Mouse (Mus musculus) kidney, adult 18-20 months (tissue): Measurements from ENCODE around the gene As3mt.
"Not testable (repeated sequence)": the region's sequence is repeated elsewhere in the genome, so short reads cannot be mapped to it uniquely, and the experiment has no call there.

Experiments used
- DNase-seq: peaks from one replicate; pipeline ENCODE4 v3.0.0; 2021

As3mt gene

GRCm38 (mm10) chr19:46701156-46701555, 6.1 kb upstream of the As3mt start:
- peak; percentile 62 for DNase-seq

GRCm38 (mm10) chr19:46705779-46706495, 1.3 kb upstream of the As3mt start:
- no peak for DNase-seq

GRCm38 (mm10) chr19:46706540-46707295, 540 bp upstream of the As3mt start:
- peak; percentile 41 for DNase-seq

- no peak for DNase-seq
Measured at GRCm38 (mm10) chr19:46710614-46711013, 3.4 kb downstream of the As3mt start.

GRCm38 (mm10) chr19:46714234-46714633, 7.0 kb downstream of the As3mt start:
- no peak for DNase-seq

- no peak for DNase-seq
Measured at GRCm38 (mm10) chr19:46715016-46715415, 7.8 kb downstream of the As3mt start.

GRCm38 (mm10) chr19:46718150-46718549, 10.9 kb downstream of the As3mt start:
- DNase-seq: no peak

- DNase-seq: no peak
Measured at GRCm38 (mm10) chr19:46724411-46724810, 17.2 kb downstream of the As3mt start.

GRCm38 (mm10) chr19:46726142-46726541, 18.9 kb downstream of the As3mt start:
- DNase-seq: no peak

GRCm38 (mm10) chr19:46727140-46727736, 20.0 kb downstream of the As3mt start:
- peak; percentile 45 for DNase-seq

GRCm38 (mm10) chr19:46727945-46728540, 20.8 kb downstream of the As3mt start:
- DNase-seq: no peak

- DNase-seq: no peak
Measured at GRCm38 (mm10) chr19:46728909-46729308, 21.7 kb downstream of the As3mt start.

- DNase-seq: no peak
Measured at GRCm38 (mm10) chr19:46731351-46731750, 24.1 kb downstream of the As3mt start.

GRCm38 (mm10) chr19:46732673-46733072, 25.4 kb downstream of the As3mt start:
- not testable (repeated sequence) for DNase-seq

GRCm38 (mm10) chr19:46733626-46734025, 26.4 kb downstream of the As3mt start:
- DNase-seq: no peak

- no peak for DNase-seq
Measured at GRCm38 (mm10) chr19:46735241-46735640, 28.0 kb downstream of the As3mt start.

- no peak for DNase-seq
Measured at GRCm38 (mm10) chr19:46737106-46737505, 29.8 kb downstream of the As3mt start.

- peak; percentile 62 for DNase-seq
Measured at GRCm38 (mm10) chr19:46740341-46741008, 33.2 kb downstream of the As3mt start.

- no peak for DNase-seq
Measured at GRCm38 (mm10) chr19:46741574-46741973, 34.3 kb downstream of the As3mt start.

- DNase-seq: no peak
Measured at GRCm38 (mm10) chr19:46744681-46745080, 37.4 kb downstream of the As3mt start.

- no peak for DNase-seq
Measured at GRCm38 (mm10) chr19:46747799-46748198, 40.5 kb downstream of the As3mt start.

- DNase-seq: no peak
Measured at GRCm38 (mm10) chr19:46752235-46752634, 45.0 kb downstream of the As3mt start.

- DNase-seq: peak; percentile 64
Measured at GRCm38 (mm10) chr19:46755066-46755465, 47.8 kb downstream of the As3mt start.
